Mouse (Mus musculus): ENCODE measurements at regions not wholly inside any gene's neighbourhood (a gene's known extent, or its start where the extent isn't known, plus 50 kb on each side); places are given as distances from the start of the nearest gene placed in this dataset.
"Not testable (repeated sequence)": the region's sequence is repeated elsewhere in the genome, so short reads cannot be mapped to it uniquely, and the experiment has no call there.

DNA sequence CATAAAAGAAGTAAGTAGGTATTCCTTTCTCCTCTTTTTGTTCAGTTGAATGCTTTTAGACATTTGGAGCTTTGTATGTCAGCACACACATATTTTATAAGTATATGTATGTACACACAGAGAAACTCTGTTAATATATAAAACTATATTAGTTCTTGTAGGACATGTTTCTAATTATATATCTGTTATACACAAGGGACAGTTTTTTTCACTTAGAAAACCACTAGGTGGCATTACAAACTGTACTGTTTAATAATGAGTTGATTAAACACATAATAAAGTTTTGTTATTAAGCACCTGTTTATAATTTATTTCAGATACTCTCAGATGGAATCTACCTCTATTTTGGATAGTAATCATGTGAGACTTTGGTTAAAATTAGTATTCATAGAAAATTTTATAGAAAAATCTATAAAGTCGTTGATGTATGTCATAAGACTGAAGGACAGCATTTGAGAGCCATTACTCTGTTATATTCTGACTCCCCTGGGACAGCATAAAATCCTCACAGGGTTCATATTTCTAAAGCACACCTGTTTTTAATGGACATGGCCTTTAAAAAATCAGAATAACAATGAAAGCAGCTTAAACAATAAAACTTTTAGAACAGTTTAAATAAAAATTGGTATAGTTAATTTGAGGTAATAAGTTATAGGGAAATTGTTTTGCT, 158.4 kb upstream of the Gm21293 start:
- no peak for DNase-seq (ENCODE audit: low spot score)
- Histone ChIP-seq H3K27ac (replicated peaks) (no peak overlapping the region), H3K4me3 (no peak overlapping the region), H3K27me3 (ENCODE audit: low read depth, poor library complexity, severe bottlenecking) (no peaks in the 10 kb centered on the region), H3K36me3 (no peaks in the 10 kb centered on the region), H3K4me1 (no peaks in the 10 kb centered on the region), H3K9me3 (replicated peaks) (no peaks in the 10 kb centered on the region)
- 65% methylated on average over 1 of the region's 1 CpGs for WGBS

GRCm38 (mm10) chr10:104019540-104019939, 123.2 kb upstream of the Gm21293 start:
- Histone ChIP-seq H3K4me1 (no peaks in the 10 kb centered on the region), H3K27ac (replicated peaks) (no peak overlapping the region), H3K36me3 (no peaks in the 10 kb centered on the region), H3K27me3 (ENCODE audit: low read depth, poor library complexity, severe bottlenecking) (no peaks in the 10 kb centered on the region), H3K4me3 (no peak overlapping the region), H3K9me3 (replicated peaks) (no peaks in the 10 kb centered on the region)
- no peak for DNase-seq (ENCODE audit: low spot score)

DNA sequence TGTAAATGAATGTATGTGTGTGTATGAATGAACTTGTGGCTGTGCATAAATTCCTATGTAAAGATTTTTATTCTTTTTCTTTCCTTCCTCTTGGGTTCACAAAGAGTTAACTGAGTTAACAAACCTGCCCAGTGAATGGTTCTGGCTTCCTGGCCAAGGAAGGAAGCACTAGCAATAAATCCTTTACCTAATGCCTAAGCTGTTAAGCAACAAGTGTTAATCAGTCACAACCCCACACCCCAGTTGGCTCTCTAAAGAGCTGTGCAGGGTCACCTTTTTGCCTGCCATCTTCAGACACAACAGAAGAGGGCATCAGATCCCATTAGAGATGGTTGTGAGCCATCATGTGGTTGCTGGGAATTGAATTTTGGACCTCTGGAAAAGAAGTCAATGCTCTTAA, 121.2 kb upstream of the Gm21293 start:
- H3K36me3 ChIP-seq, result no peaks in the 10 kb centered on the region
- H3K27ac ChIP-seq (replicated peaks), result no peak overlapping the region
- no peak overlapping the region for H3K4me3 ChIP-seq
- no peak for DNase-seq (ENCODE audit: low spot score)
- H3K9me3 ChIP-seq (replicated peaks), result no peaks in the 10 kb centered on the region
- H3K27me3 ChIP-seq (ENCODE audit: low read depth, poor library complexity, severe bottlenecking), result no peaks in the 10 kb centered on the region
- H3K4me1 ChIP-seq, result no peaks in the 10 kb centered on the region

DNA sequence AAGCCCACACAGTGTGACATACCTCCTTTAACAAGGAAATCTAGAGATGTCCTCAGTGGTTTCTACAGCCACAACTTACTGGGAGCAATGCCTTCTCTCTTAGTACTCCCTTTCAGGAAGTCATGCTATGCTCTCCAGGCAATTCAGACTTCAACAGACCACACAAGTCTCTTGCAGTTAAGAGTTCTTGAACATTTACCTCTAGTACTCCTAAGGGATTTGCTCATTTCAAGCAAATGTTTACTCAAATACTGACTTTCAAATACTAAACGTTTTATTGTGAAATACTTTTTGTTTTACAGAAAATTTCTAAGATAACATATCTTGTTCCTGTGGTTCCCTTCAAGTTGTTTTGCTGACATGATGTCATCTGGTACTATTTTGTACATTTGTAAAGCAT, 114.6 kb upstream of the Gm21293 start:
- H3K27ac ChIP-seq (replicated peaks), result no peak overlapping the region
- H3K36me3 ChIP-seq, result no peaks in the 10 kb centered on the region
- no peaks in the 10 kb centered on the region for H3K9me3 ChIP-seq (replicated peaks)
- H3K4me1 ChIP-seq, result no peaks in the 10 kb centered on the region
- H3K4me3 ChIP-seq, result no peak overlapping the region
- WGBS, result 67% methylated on average over 1 of the region's 1 CpGs
- no peaks in the 10 kb centered on the region for H3K27me3 ChIP-seq (ENCODE audit: low read depth, poor library complexity, severe bottlenecking)
- DNase-seq (ENCODE audit: low spot score), result no peak

- no peaks in the 10 kb centered on the region for H3K27me3 ChIP-seq (ENCODE audit: low read depth, poor library complexity, severe bottlenecking)
- H3K4me3 ChIP-seq, result no peak overlapping the region
- H3K4me1 ChIP-seq, result no peaks in the 10 kb centered on the region
- no peaks in the 10 kb centered on the region for H3K36me3 ChIP-seq
- no peak for DNase-seq (ENCODE audit: low spot score)
- H3K27ac ChIP-seq (replicated peaks), result no peak overlapping the region
- H3K9me3 ChIP-seq (replicated peaks), result no peaks in the 10 kb centered on the region
- 76% methylated on average over 3 of the region's 3 CpGs for WGBS
Measured at GRCm38 (mm10) chr10:104032771-104033170, 110.0 kb upstream of the Gm21293 start.

DNA sequence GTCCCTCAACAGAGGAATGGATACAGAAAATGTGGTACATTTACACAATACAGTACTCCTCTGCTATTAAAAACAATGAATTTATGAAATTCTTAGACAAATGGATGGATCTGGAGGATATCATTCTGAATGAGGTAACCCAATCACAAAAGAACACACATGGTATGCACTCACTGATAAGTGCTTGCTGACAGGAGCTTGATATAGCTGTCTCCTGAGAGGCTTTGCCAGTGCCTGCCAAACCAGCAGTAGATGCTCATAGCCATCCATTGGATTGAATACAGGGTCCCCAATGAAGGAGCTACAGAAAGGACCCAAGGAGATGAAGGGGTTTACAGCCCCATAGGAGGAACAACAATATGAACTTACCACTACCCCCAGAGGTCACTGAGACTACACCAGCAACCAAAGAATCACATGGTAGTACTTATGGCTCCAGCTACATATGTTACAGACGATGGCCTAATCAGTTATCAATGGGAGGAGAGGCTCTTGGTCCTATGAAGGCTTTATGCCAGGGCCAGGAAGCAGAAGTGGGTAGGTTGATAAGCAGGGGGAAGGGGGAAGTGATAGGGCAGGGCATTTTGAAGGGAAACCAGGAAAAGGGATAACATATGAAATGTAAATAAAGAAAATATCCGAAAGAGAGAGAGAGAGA, 100.9 kb upstream of the Gm21293 start:
- not testable (repeated sequence) for H3K4me1 ChIP-seq; DNase-seq (ENCODE audit: low spot score); H3K4me3 ChIP-seq; H3K9me3 ChIP-seq (replicated peaks); H3K27ac ChIP-seq (replicated peaks); H3K36me3 ChIP-seq; H3K27me3 ChIP-seq (ENCODE audit: low read depth, poor library complexity, severe bottlenecking)
- WGBS, result 86% methylated on average over 2 of the region's 2 CpGs

GRCm38 (mm10) chr10:104042387-104042775, 100.4 kb upstream of the Gm21293 start:
- no peak overlapping the region for H3K4me3 ChIP-seq
- H3K9me3 ChIP-seq (replicated peaks), result no peaks in the 10 kb centered on the region
- 93% methylated on average over 1 of the region's 1 CpGs for WGBS
- no peaks in the 10 kb centered on the region for H3K27me3 ChIP-seq (ENCODE audit: low read depth, poor library complexity, severe bottlenecking)
- no peaks in the 10 kb centered on the region for H3K4me1 ChIP-seq
- no peak for DNase-seq (ENCODE audit: low spot score)
- H3K36me3 ChIP-seq, result no peaks in the 10 kb centered on the region
- no peak overlapping the region for H3K27ac ChIP-seq (replicated peaks)

- H3K4me1 ChIP-seq, result no peaks in the 10 kb centered on the region
- H3K4me3 ChIP-seq, result no peak overlapping the region
- H3K36me3 ChIP-seq, result no peaks in the 10 kb centered on the region
- H3K27ac ChIP-seq (replicated peaks), result no peak overlapping the region
- no peaks in the 10 kb centered on the region for H3K27me3 ChIP-seq (ENCODE audit: low read depth, poor library complexity, severe bottlenecking)
- DNase-seq (ENCODE audit: low spot score), result no peak
- H3K9me3 ChIP-seq (replicated peaks), result no peaks in the 10 kb centered on the region
- 94% methylated on average over 1 of the region's 1 CpGs for WGBS
Measured at GRCm38 (mm10) chr10:104043569-104043968, 99.2 kb upstream of the Gm21293 start.
